Mouse (Mus musculus): ENCODE data around the gene Srrd. TPM values are rescaled to one million over a fixed set of nuclear protein-coding genes. Genes with fewer than 3 reads are reported as not detected.

Gene Srrd
- total and polyA plus RNA-seq, 3 experiments = 22.3 to 31.7 (median 27.1) TPM

- in situ Hi-C loops (cut with MboI; ENCODE audit: low pct_ligation_motif_present, low pct_unique_long_range_greater_than_20kb, low sequenced_read_pairs) (no loop called here), dilution Hi-C loops (cut with MboI; ENCODE audit: extremely low pct_ligation_motif_present, extremely low pct_unique_long_range_greater_than_20kb, low sequenced_read_pairs) (no loop called here)
- Histone ChIP-seq H3K4me1 (ENCODE audit: control insufficient read depth in 1 of 2, insufficient read depth in 2 of 2) (peaks cover 2 to 15% of the 10 kb centered on the region in 2 experiments; a peak in 3 of 4 replicates), H3K4me2 (ENCODE audit: insufficient read depth, low read depth, poor library complexity, severe bottlenecking) (no peak overlapping the region), H3K36me3 (replicated peaks in 1 of 2; ENCODE audit: control insufficient read depth in 1 of 2, insufficient read depth in 1 of 2, low read length in 1 of 2) (peaks cover 0 to 29% of the 10 kb centered on the region in 2 experiments), H3K4me3 (replicated peaks in 1 of 3; ENCODE audit: low read depth in 2 of 3, low read length in 2 of 3, poor library complexity in 1 of 3) (no peak overlapping the region), H3K27me3 (replicated peaks) (no peaks in the 10 kb centered on the region), H3K79me2 (replicated peaks; ENCODE audit: control insufficient read depth, extremely low read depth, insufficient read depth, poor library complexity, severe bottlenecking) (no peaks in the 10 kb centered on the region), H3K27ac (ENCODE audit: insufficient read depth, low read depth) (no peak overlapping the region), H3K9me3 (replicated peaks; ENCODE audit: low read length) (no peaks in the 10 kb centered on the region), H3K9ac (ENCODE audit: insufficient read depth, low read depth) (no peak overlapping the region)
- TF ChIP-seq ZC3H11A (IDR thresholded peaks at IDR 0.05; ENCODE audit: low read depth, low read length) (no peak), POLR2A (IDR thresholded peaks at IDR 0.05; ENCODE audit: low read depth, low read length) (no peak), SMC3 (IDR thresholded peaks at IDR 0.05; ENCODE audit: low read depth, low read length) (no peak), MAZ (IDR thresholded peaks at IDR 0.05; ENCODE audit: low read depth, low read length) (no peak)
- DNase-seq (ENCODE audit: extremely low read depth) = no peak
Measured at GRCm38 (mm10) chr5:112297257-112297656, 45.6 kb downstream of the Srrd start.

GRCm38 (mm10) chr5:112296404-112297181 is 46.2 kb downstream of the Srrd start:
- peaks cover 0 to 25% of the 10 kb centered on the region in 2 experiments for H3K36me3 ChIP-seq (replicated peaks in 1 of 2; ENCODE audit: control insufficient read depth in 1 of 2, insufficient read depth in 1 of 2, low read length in 1 of 2)
- in situ Hi-C loops (cut with MboI; ENCODE audit: low pct_ligation_motif_present, low pct_unique_long_range_greater_than_20kb, low sequenced_read_pairs) (no loop called here), dilution Hi-C loops (cut with MboI; ENCODE audit: extremely low pct_ligation_motif_present, extremely low pct_unique_long_range_greater_than_20kb, low sequenced_read_pairs) (no loop called here)
- H3K27me3 ChIP-seq (replicated peaks) = no peaks in the 10 kb centered on the region
- no peak overlapping the region for H3K4me3 ChIP-seq (replicated peaks in 1 of 3; ENCODE audit: low read depth in 2 of 3, low read length in 2 of 3, poor library complexity in 1 of 3)
- H3K4me2 ChIP-seq (ENCODE audit: insufficient read depth, low read depth, poor library complexity, severe bottlenecking) = no peak overlapping the region
- H3K9ac ChIP-seq (ENCODE audit: insufficient read depth, low read depth) = no peak overlapping the region
- no peak for DNase-seq (ENCODE audit: extremely low read depth)
- no peaks in the 10 kb centered on the region for H3K79me2 ChIP-seq (replicated peaks; ENCODE audit: control insufficient read depth, extremely low read depth, insufficient read depth, poor library complexity, severe bottlenecking)
- peaks cover 2 to 21% of the 10 kb centered on the region in 2 experiments; a peak in 3 of 4 replicates for H3K4me1 ChIP-seq (ENCODE audit: control insufficient read depth in 1 of 2, insufficient read depth in 2 of 2)
- no peak for TF ChIP-seq MEF2A (IDR thresholded peaks at IDR 0.05; ENCODE audit: borderline replicate concordance, low read depth, low read length)
- no peak for TF ChIP-seq ZKSCAN1 (IDR thresholded peaks at IDR 0.05; ENCODE audit: borderline replicate concordance, low read depth, low read length)
- TF ChIP-seq MAZ (IDR thresholded peaks at IDR 0.05; ENCODE audit: low read depth, low read length) = no peak
- no peak for TF ChIP-seq USF1 (IDR thresholded peaks at IDR 0.05; ENCODE audit: low read depth, low read length)
- TF ChIP-seq BHLHE40 (IDR thresholded peaks at IDR 0.05; ENCODE audit: low read depth, low read length) = no peak
- TF ChIP-seq PAX5 (IDR thresholded peaks at IDR 0.05; ENCODE audit: low read length) = no peak
- no peak for TF ChIP-seq JUND (conservative IDR thresholded peaks at IDR 0.05; ENCODE audit: low read depth, low read length)
- TF ChIP-seq E2F4 (IDR thresholded peaks at IDR 0.05; ENCODE audit: insufficient replicate concordance, low read depth, low read length) = no peak
- no peak for TF ChIP-seq EP300 (IDR thresholded peaks at IDR 0.05; ENCODE audit: low read length)
- no peak for TF ChIP-seq NELFE (IDR thresholded peaks at IDR 0.05; ENCODE audit: low read depth, low read length)
- TF ChIP-seq RAD21 (IDR thresholded peaks at IDR 0.05; ENCODE audit: low read depth, low read length) = no peak
- TF ChIP-seq RCOR1 (conservative IDR thresholded peaks at IDR 0.05; ENCODE audit: low read depth, low read length) = no peak
- TF ChIP-seq KAT2A (IDR thresholded peaks at IDR 0.05; ENCODE audit: insufficient replicate concordance, low read length) = no peak
- no peak for TF ChIP-seq JUN (IDR thresholded peaks at IDR 0.05; ENCODE audit: insufficient read depth, low read depth, low read length)
- no peak for TF ChIP-seq CHD2 (IDR thresholded peaks at IDR 0.05; ENCODE audit: low read length)
- TF ChIP-seq ELF1 (IDR thresholded peaks at IDR 0.05; ENCODE audit: low read depth, low read length) = no peak
- TF ChIP-seq CTCF (conservative IDR thresholded peaks at IDR 0.05 in 1 of 2, IDR thresholded peaks at IDR 0.05 in 1 of 2; ENCODE audit: low read depth in 2 of 2, low read length in 2 of 2) = no peak
- TF ChIP-seq TCF12 (IDR thresholded peaks at IDR 0.05; ENCODE audit: low read depth, low read length) = no peak
- H3K9me3 ChIP-seq (replicated peaks; ENCODE audit: low read length) = no peaks in the 10 kb centered on the region
- H3K27ac ChIP-seq (ENCODE audit: insufficient read depth, low read depth) = no peak overlapping the region
